Mouse (Mus musculus): Measurements from ENCODE around the gene Gpr171.
"Not testable (repeated sequence)": the region's sequence is repeated elsewhere in the genome, so short reads cannot be mapped to it uniquely, and the experiment has no call there.

Gene Gpr171

GRCm38 (mm10) chr3:59113973-59114517 lies 12.4 kb upstream of the Gpr171 start:
- DNase-seq (ENCODE audit: low read depth) = peak; percentile 66

GRCm38 (mm10) chr3:59113291-59113690 lies 11.7 kb upstream of the Gpr171 start:
- DNase-seq (ENCODE audit: low read depth) = not testable (repeated sequence)

GRCm38 (mm10) chr3:59111944-59112343 lies 10.3 kb upstream of the Gpr171 start:
- no peak for DNase-seq (ENCODE audit: low read depth)

- DNase-seq (ENCODE audit: low read depth) = not testable (repeated sequence)
Observed at GRCm38 (mm10) chr3:59109834-59110233, 8.2 kb upstream of the Gpr171 start.

GRCm38 (mm10) chr3:59107439-59107838 lies 5.8 kb upstream of the Gpr171 start:
- no peak for DNase-seq (ENCODE audit: low read depth)

GRCm38 (mm10) chr3:59104462-59104861 lies 2.8 kb upstream of the Gpr171 start:
- DNase-seq (ENCODE audit: low read depth) = no peak

GRCm38 (mm10) chr3:59102146-59102545 lies 525 bp upstream of the Gpr171 start:
- no peak for DNase-seq (ENCODE audit: low read depth)

- no peak for DNase-seq (ENCODE audit: low read depth)
Observed at GRCm38 (mm10) chr3:59098540-59098939, 3.1 kb downstream of the Gpr171 start.

- no peak for DNase-seq (ENCODE audit: low read depth)
Observed at GRCm38 (mm10) chr3:59097421-59097820, 4.2 kb downstream of the Gpr171 start.

- DNase-seq (ENCODE audit: low read depth) = no peak
Observed at GRCm38 (mm10) chr3:59092702-59093101, 8.9 kb downstream of the Gpr171 start.

- peak; percentile 60 for DNase-seq (ENCODE audit: low read depth)
Observed at GRCm38 (mm10) chr3:59080919-59081318, 20.7 kb downstream of the Gpr171 start.

- DNase-seq (ENCODE audit: low read depth) = no peak
Observed at GRCm38 (mm10) chr3:59080293-59080916, 21.2 kb downstream of the Gpr171 start.

- DNase-seq (ENCODE audit: low read depth) = peak; percentile 81
Observed at GRCm38 (mm10) chr3:59079327-59079726, 22.3 kb downstream of the Gpr171 start.

- no peak for DNase-seq (ENCODE audit: low read depth)
Observed at GRCm38 (mm10) chr3:59078585-59078984, 23.0 kb downstream of the Gpr171 start.

- no peak for DNase-seq (ENCODE audit: low read depth)
Observed at GRCm38 (mm10) chr3:59077278-59077677, 24.3 kb downstream of the Gpr171 start.

GRCm38 (mm10) chr3:59069071-59069470 lies 32.5 kb downstream of the Gpr171 start:
- DNase-seq (ENCODE audit: low read depth) = not testable (repeated sequence)

GRCm38 (mm10) chr3:59066558-59067294 lies 34.9 kb downstream of the Gpr171 start:
- no peak for DNase-seq (ENCODE audit: low read depth)

- no peak for DNase-seq (ENCODE audit: low read depth)
Observed at GRCm38 (mm10) chr3:59065937-59066336, 35.7 kb downstream of the Gpr171 start.

GRCm38 (mm10) chr3:59063431-59063830 lies 38.2 kb downstream of the Gpr171 start:
- DNase-seq (ENCODE audit: low read depth) = no peak

GRCm38 (mm10) chr3:59062141-59062540 lies 39.5 kb downstream of the Gpr171 start:
- DNase-seq (ENCODE audit: low read depth) = no peak

GRCm38 (mm10) chr3:59060131-59060530 lies 41.5 kb downstream of the Gpr171 start:
- no peak for DNase-seq (ENCODE audit: low read depth)

- peak; percentile 77 for DNase-seq (ENCODE audit: low read depth)
Observed at GRCm38 (mm10) chr3:59059022-59059541, 42.5 kb downstream of the Gpr171 start.
